In the genomic region with DNA sequence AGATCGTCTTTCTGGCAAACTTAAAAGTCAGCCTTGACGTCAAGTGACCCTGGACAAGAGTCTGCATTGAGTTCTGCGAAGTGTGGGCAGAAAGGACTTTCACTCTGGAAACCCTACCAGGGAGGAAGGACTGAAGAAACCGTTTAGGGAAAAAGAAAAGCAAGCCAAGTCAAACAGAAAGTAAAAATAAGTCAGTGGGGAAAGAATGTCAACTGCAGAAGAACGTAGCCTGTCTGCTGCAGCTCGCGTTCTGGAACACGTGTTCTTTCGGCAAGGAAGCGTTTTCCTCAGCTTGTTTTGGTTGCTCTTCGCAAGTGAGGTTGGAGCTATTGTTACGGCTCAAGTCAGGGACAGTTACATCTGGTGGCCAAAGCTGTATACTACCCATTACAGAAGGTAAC, we compare ENCODE assay signal across 9 mouse cellular contexts.
DNase-seq lines count a peak whose midpoint lies in the region; ATAC-seq and TF ChIP-seq lines count a peak whose summit lies in the region.
"Had no signal": no experiment of that assay in that cellular context is flagged by ENCODE, and none has a peak within 500 bp of the region (broad histone marks: within the 10 kb centered on the region; RNA-seq: fewer than 3 reads in every experiment).

No protein-coding gene starts in this region.

- H3K4me1 ChIP-seq in liver, postnatal 0 days (ENCODE audit: insufficient read depth): no peaks in the 10 kb centered on the region
- no peaks in the 10 kb centered on the region for H3K4me1 ChIP-seq in liver, embryonic 12.5 days
- peaks cover 0 to 2% of the 10 kb centered on the region in 2 experiments; a peak in 1 of 4 replicates for H3K4me1 ChIP-seq in heart, embryonic 14.5 days (ENCODE audit: control insufficient read depth in 2 of 2, insufficient read depth in 2 of 2, low read length in 2 of 2)
- no peaks in the 10 kb centered on the region for H3K4me1 ChIP-seq in hindbrain, embryonic 13.5 days (replicated peaks)
- no peaks in the 10 kb centered on the region for H3K4me1 ChIP-seq in midbrain, embryonic 13.5 days (replicated peaks)

- H3K4me2 ChIP-seq in liver, postnatal 0 days (ENCODE audit: low read depth, low read length): peak overlapping the region; percentile 35
- H3K4me2 ChIP-seq in liver, embryonic 12.5 days: no peak overlapping the region
- peak overlapping the region; percentile 53 for H3K4me2 ChIP-seq in heart, embryonic 14.5 days (ENCODE audit: low read length)
- no peak overlapping the region for H3K4me2 ChIP-seq in hindbrain, embryonic 13.5 days
- H3K4me2 ChIP-seq in midbrain, embryonic 13.5 days (replicated peaks): no peak overlapping the region

- 44% methylated on average over 12 of the region's 12 CpGs for WGBS in liver, postnatal 0 days (ENCODE audit: insufficient replicate concordance)
- 75% methylated on average over 12 of the region's 12 CpGs for WGBS in liver, embryonic 12.5 days (ENCODE audit: insufficient replicate concordance)
- 52% methylated on average over 12 of the region's 12 CpGs for WGBS in heart, embryonic 14.5 days
- 82% methylated on average over 12 of the region's 12 CpGs for WGBS in hindbrain, embryonic 13.5 days
- 88% methylated on average over 12 of the region's 12 CpGs for WGBS in midbrain, embryonic 13.5 days

- H3K27ac ChIP-seq in liver, postnatal 0 days (ENCODE audit: low read depth): 0 out of 2 replicates have a peak overlapping the region, but pooled peaks have one; percentile 16
- H3K27ac ChIP-seq in liver, embryonic 12.5 days: no peak overlapping the region
- H3K27ac ChIP-seq in heart, embryonic 14.5 days (replicated peaks in 1 of 2; ENCODE audit: control insufficient read depth in 1 of 2, insufficient read depth in 1 of 2, low read depth in 2 of 2, low read length in 2 of 2): peak overlapping the region; percentile 57 to 59; a peak in 3 of 4 replicates
- H3K27ac ChIP-seq in hindbrain, embryonic 13.5 days: no peak overlapping the region
- no peak overlapping the region for H3K27ac ChIP-seq in midbrain, embryonic 13.5 days
- H3K27ac ChIP-seq: liver, embryonic 14.5 days had no signal

- ATAC-seq in liver, postnatal 0 days: no peak
- ATAC-seq in liver, embryonic 12.5 days: no peak
- ATAC-seq in heart, embryonic 14.5 days (ENCODE audit: insufficient number of reproducible peaks, insufficient read depth, low FRiP score, low read depth): no peak
- ATAC-seq in hindbrain, embryonic 13.5 days (ENCODE audit: low FRiP score): no peak
- ATAC-seq in midbrain, embryonic 13.5 days: no peak

- no peak overlapping the region for H3K9ac ChIP-seq in liver, postnatal 0 days (replicated peaks)
- no peak overlapping the region for H3K9ac ChIP-seq in liver, embryonic 12.5 days
- H3K9ac ChIP-seq in heart, embryonic 14.5 days (ENCODE audit: low read length): 0 out of 2 replicates have a peak overlapping the region, but pooled peaks have one; percentile 25
- H3K9ac ChIP-seq in hindbrain, embryonic 13.5 days: no peak overlapping the region
- H3K9ac ChIP-seq in midbrain, embryonic 13.5 days (replicated peaks): no peak overlapping the region
- H3K9ac ChIP-seq: liver, embryonic 14.5 days had no signal

- TF ChIP-seq CTCF in liver, postnatal 0 days (IDR thresholded peaks at IDR 0.05; ENCODE audit: low read depth): no peak

- H3K27me3 ChIP-seq in liver, postnatal 0 days (ENCODE audit: insufficient read depth, low read length): no peaks in the 10 kb centered on the region
- H3K27me3 ChIP-seq in liver, embryonic 12.5 days (replicated peaks): no peaks in the 10 kb centered on the region
- H3K27me3 ChIP-seq in heart, embryonic 14.5 days (ENCODE audit: control insufficient read depth, insufficient read depth, low read length): no peaks in the 10 kb centered on the region
- no peaks in the 10 kb centered on the region for H3K27me3 ChIP-seq in hindbrain, embryonic 13.5 days
- H3K27me3 ChIP-seq in midbrain, embryonic 13.5 days: no peaks in the 10 kb centered on the region

- H3K4me3 ChIP-seq in liver, postnatal 0 days (ENCODE audit: low read depth, low read length): peak overlapping the region; percentile 20; the same call in 1 of the 2 replicates
- no peak overlapping the region for H3K4me3 ChIP-seq in liver, embryonic 12.5 days
- peak overlapping the region; percentile 8 to 20; a peak in 3 of 4 replicates for H3K4me3 ChIP-seq in heart, embryonic 14.5 days (ENCODE audit: control insufficient read depth in 1 of 2, insufficient read depth in 1 of 2, low read depth in 1 of 2, low read length in 2 of 2)
- no peak overlapping the region for H3K4me3 ChIP-seq in hindbrain, embryonic 13.5 days
- no peak overlapping the region for H3K4me3 ChIP-seq in midbrain, embryonic 13.5 days (replicated peaks)

- no peak for DNase-seq in liver, postnatal 0 days
- peak; percentile 19 for DNase-seq in adrenal gland, postnatal 25 days
- peak; percentile 47 to 53 for DNase-seq in kidney, postnatal 36 days
- DNase-seq in ovary, postnatal 14 days (ENCODE audit: low spot score): peak; percentile 13

- no peaks in the 10 kb centered on the region for H3K9me3 ChIP-seq in liver, postnatal 0 days (ENCODE audit: low read length)
- no peaks in the 10 kb centered on the region for H3K9me3 ChIP-seq in liver, embryonic 12.5 days (replicated peaks)
- H3K9me3 ChIP-seq in heart, embryonic 14.5 days (ENCODE audit: control insufficient read depth, low read length): no peaks in the 10 kb centered on the region
- H3K9me3 ChIP-seq in hindbrain, embryonic 13.5 days: no peaks in the 10 kb centered on the region
- no peaks in the 10 kb centered on the region for H3K9me3 ChIP-seq in midbrain, embryonic 13.5 days

- TF ChIP-seq EP300 in liver, postnatal 0 days (IDR thresholded peaks at IDR 0.05; ENCODE audit: low read depth): no peak

- H3K36me3 ChIP-seq in liver, postnatal 0 days (replicated peaks; ENCODE audit: insufficient read depth, low read length): no peaks in the 10 kb centered on the region
- H3K36me3 ChIP-seq in liver, embryonic 12.5 days: no peaks in the 10 kb centered on the region
- no peaks in the 10 kb centered on the region for H3K36me3 ChIP-seq in heart, embryonic 14.5 days (ENCODE audit: control insufficient read depth, insufficient read depth, low read length)
- H3K36me3 ChIP-seq in hindbrain, embryonic 13.5 days: no peaks in the 10 kb centered on the region
- no peaks in the 10 kb centered on the region for H3K36me3 ChIP-seq in midbrain, embryonic 13.5 days

Comparison
In these comparisons a context has a peak if more than half of its experiments do, and no peak if none do; other contexts are left out.
1. H3K27ac ChIP-seq: peak in liver, postnatal 0 days (single experiment) and heart, embryonic 14.5 days (2 of 2); none in liver, embryonic 12.5 days (single experiment), hindbrain, embryonic 13.5 days (single experiment) and midbrain, embryonic 13.5 days (single experiment).
2. H3K4me2 ChIP-seq: peak in liver, postnatal 0 days (single experiment) and heart, embryonic 14.5 days (single experiment); none in liver, embryonic 12.5 days (single experiment), hindbrain, embryonic 13.5 days (single experiment) and midbrain, embryonic 13.5 days (single experiment).
3. H3K4me3 ChIP-seq: peak in liver, postnatal 0 days (single experiment) and heart, embryonic 14.5 days (2 of 2); none in liver, embryonic 12.5 days (single experiment), hindbrain, embryonic 13.5 days (single experiment) and midbrain, embryonic 13.5 days (single experiment).